Mouse (Mus musculus) megakaryocyte-erythroid progenitor cell, adult 5-6 weeks (primary cell): ENCODE data around the gene Ccnd3. TPM values are rescaled to one million over a fixed set of nuclear protein-coding genes. Genes with fewer than 3 reads are reported as not detected.
A peak's percentile ranks its signal among the peaks of the same experiment; 100 is the strongest.

Experiments used
- ATAC-seq: replicated peaks from 2 replicates; pipeline ENCODE4 v1.8.0; 2016; ENCODE audit warnings: mild to moderate bottlenecking, inconsistent platforms; ENCODE audit not compliant: severe bottlenecking, poor library complexity, low FRiP score, low TSS enrichment
- total RNA-seq, 2 experiments: library from RNA; stranded (forward) in 1 of 2; stranded (reverse) in 1 of 2; fragments of 200-1000, 215-1000 nt in 1 of 2; fragments of >200 nt in 1 of 2; fragmentation: Nextera tagmentation in 1 of 2; gene quantifications; 2 replicates each; pipeline ENCODE4 v1.2.3; 2014 to 2017

Gene Ccnd3
- total RNA-seq, 2 experiments from 2014 or later, result 51.3 to 169 TPM

- no peak for ATAC-seq
Observed at GRCm38 (mm10) chr17:47630678-47631065, 125.8 kb downstream of the Ccnd3 start, which contains the start of gene Usp49. Gene Usp49, plus strand, starts transcription at chr17:47630690.

- no peak for ATAC-seq
Observed at GRCm38 (mm10) chr17:47632181-47632840, 127.5 kb downstream of the Ccnd3 start.

DNA sequence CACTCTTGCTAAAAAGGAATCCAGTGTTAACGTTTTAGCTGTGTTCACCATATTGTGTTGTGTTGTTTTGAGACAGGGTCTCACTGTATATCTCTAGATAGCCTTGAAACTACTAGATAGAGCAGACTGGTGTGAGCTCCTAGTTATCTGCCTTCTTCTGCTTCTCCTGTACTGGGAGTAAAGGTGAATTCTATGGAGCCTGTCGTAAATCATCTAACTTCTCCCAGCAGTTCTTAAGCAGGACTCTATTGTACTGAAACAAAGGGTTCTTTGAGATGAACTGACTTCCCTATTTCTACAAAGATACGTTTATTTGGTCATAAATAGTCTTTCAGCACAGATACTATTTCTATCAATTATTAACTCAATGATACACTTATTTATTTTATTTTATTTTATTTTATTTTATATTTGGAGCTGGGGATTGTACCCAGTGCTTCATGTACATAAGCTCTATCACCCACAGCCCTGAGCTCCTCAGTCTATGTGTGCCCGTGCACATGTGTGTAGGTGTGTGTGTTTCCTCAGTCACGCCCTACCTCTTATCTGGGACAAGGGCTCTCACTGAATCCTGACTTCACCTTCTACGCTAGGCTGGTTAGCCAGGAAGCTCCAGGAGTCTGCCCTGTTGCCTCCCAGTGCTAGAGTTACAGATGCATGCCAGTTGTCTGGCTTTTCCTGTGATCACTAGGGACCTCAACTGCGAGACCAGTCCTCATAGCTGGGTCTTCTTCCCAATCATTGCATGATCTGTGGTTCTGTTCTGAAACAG, 129.3 kb downstream of the Ccnd3 start:
- no peak for ATAC-seq

- ATAC-seq, result no peak
Observed at GRCm38 (mm10) chr17:47642992-47643391, 138.1 kb downstream of the Ccnd3 start.

GRCm38 (mm10) chr17:47646683-47647082, 141.8 kb downstream of the Ccnd3 start:
- peak; percentile 87 for ATAC-seq

DNA sequence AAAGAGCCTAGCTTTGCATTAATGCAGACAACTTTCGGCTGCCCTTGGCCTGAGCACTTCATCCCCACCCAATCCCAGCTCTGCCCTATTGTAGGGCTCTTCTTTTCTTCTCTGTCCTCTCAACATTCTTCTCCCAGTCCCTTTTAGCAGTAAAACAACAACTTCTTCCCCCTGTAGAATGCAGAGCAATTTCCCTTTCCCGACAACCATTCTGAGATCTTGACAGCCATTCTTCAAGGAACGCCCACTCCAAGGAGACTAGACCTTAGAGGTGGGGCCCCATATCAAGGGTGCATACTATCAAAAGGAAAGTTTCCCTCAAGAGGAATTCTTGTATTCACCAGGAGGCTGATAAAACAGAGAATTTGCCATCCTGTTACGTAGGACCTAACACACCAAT, 144.1 kb downstream of the Ccnd3 start:
- ATAC-seq, result no peak

Other genes with a start within 250 kb of the Ccnd3 start
- gene Mrps10, start 136.2 kb upstream of the Ccnd3 start, total RNA-seq (2014; fragmentation: Nextera tagmentation), result 62.0 and 75.8 TPM in 2 replicates
- gene Mrps10, start 136.2 kb upstream of the Ccnd3 start, total RNA-seq (2017), result 61.6 and 90.5 TPM in 2 replicates
- 0.54 and 2.8 TPM in 2 replicates for gene Guca1b, start 119.7 kb upstream of the Ccnd3 start, total RNA-seq (2014; fragmentation: Nextera tagmentation)
- gene Guca1b, start 119.7 kb upstream of the Ccnd3 start, total RNA-seq (2017), result 0.15 and 3.8 TPM in 2 replicates
- not detected in 2 replicates for gene Guca1a, start 104.5 kb upstream of the Ccnd3 start, total RNA-seq (2014; fragmentation: Nextera tagmentation)
- not detected in 2 replicates for gene Guca1a, start 104.5 kb upstream of the Ccnd3 start, total RNA-seq (2017)
- gene AI661453, start 68.4 kb upstream of the Ccnd3 start, total RNA-seq (2014; fragmentation: Nextera tagmentation), result 0.67 and 1.1 TPM in 2 replicates
- 0.04 TPM in 1 of 2 replicates, not detected in the other for gene AI661453, start 68.4 kb upstream of the Ccnd3 start, total RNA-seq (2017)
- not detected in 2 replicates for gene 1700001C19Rik, start 67.7 kb upstream of the Ccnd3 start, total RNA-seq (2014; fragmentation: Nextera tagmentation)
- not detected in 2 replicates for gene 1700001C19Rik, start 67.7 kb upstream of the Ccnd3 start, total RNA-seq (2017)
- gene Taf8, start 2.8 kb upstream of the Ccnd3 start, total RNA-seq (2014; fragmentation: Nextera tagmentation), result 30.6 and 34.8 TPM in 2 replicates
- gene Taf8, start 2.8 kb upstream of the Ccnd3 start, total RNA-seq (2017), result 30.5 and 45.8 TPM in 2 replicates
- 34.0 and 34.7 TPM in 2 replicates for gene Bysl, start 106.4 kb downstream of the Ccnd3 start, total RNA-seq (2014; fragmentation: Nextera tagmentation)
- 21.9 and 24.9 TPM in 2 replicates for gene Bysl, start 106.4 kb downstream of the Ccnd3 start, total RNA-seq (2017)
- 31.7 and 66.0 TPM in 2 replicates for gene Med20, start 106.5 kb downstream of the Ccnd3 start, total RNA-seq (2014; fragmentation: Nextera tagmentation)
- 28.2 and 40.4 TPM in 2 replicates for gene Med20, start 106.5 kb downstream of the Ccnd3 start, total RNA-seq (2017)
- 7.8 and 8.0 TPM in 2 replicates for gene Gm20517, start 106.5 kb downstream of the Ccnd3 start, total RNA-seq (2014; fragmentation: Nextera tagmentation)
- 2.2 and 6.2 TPM in 2 replicates for gene Gm20517, start 106.5 kb downstream of the Ccnd3 start, total RNA-seq (2017)
- 13.9 and 21.0 TPM in 2 replicates for gene Usp49, start 125.6 kb downstream of the Ccnd3 start, total RNA-seq (2014; fragmentation: Nextera tagmentation)
- 7.8 and 13.2 TPM in 2 replicates for gene Usp49, start 125.6 kb downstream of the Ccnd3 start, total RNA-seq (2017)
- gene Tomm6, start 183.3 kb downstream of the Ccnd3 start, total RNA-seq (2014; fragmentation: Nextera tagmentation), result 440 and 480 TPM in 2 replicates
- 66.0 and 74.2 TPM in 2 replicates for gene Tomm6, start 183.3 kb downstream of the Ccnd3 start, total RNA-seq (2017)
- 0.26 and 1.7 TPM in 2 replicates for gene Frs3, start 184.0 kb downstream of the Ccnd3 start, total RNA-seq (2014; fragmentation: Nextera tagmentation)
- 0.53 TPM in 1 of 2 replicates, not detected in the other for gene Frs3, start 184.0 kb downstream of the Ccnd3 start, total RNA-seq (2017)
- gene Gm21981, start 189.4 kb downstream of the Ccnd3 start, total RNA-seq (2014; fragmentation: Nextera tagmentation), result 1.4 TPM in 1 of 2 replicates, not detected in the other
- not detected in 2 replicates for gene Gm21981, start 189.4 kb downstream of the Ccnd3 start, total RNA-seq (2017)
- gene Prickle4, start 189.7 kb downstream of the Ccnd3 start, total RNA-seq (2014; fragmentation: Nextera tagmentation), result not detected in 2 replicates
- gene Prickle4, start 189.7 kb downstream of the Ccnd3 start, total RNA-seq (2017), result 2.3 TPM in 1 of 2 replicates, not detected in the other
- not detected in 2 replicates for gene Pgc, start 221.8 kb downstream of the Ccnd3 start, total RNA-seq (2014; fragmentation: Nextera tagmentation)
- not detected in 2 replicates for gene Pgc, start 221.8 kb downstream of the Ccnd3 start, total RNA-seq (2017)
- 3.8 and 4.2 TPM in 2 replicates for gene Tfeb, start 232.0 kb downstream of the Ccnd3 start, total RNA-seq (2014; fragmentation: Nextera tagmentation)
- gene Tfeb, start 232.0 kb downstream of the Ccnd3 start, total RNA-seq (2017), result 3.0 and 8.3 TPM in 2 replicates